Mouse (Mus musculus): Measurements from ENCODE around the gene Ncam1. TPM values are rescaled to one million over a fixed set of nuclear protein-coding genes. Genes with fewer than 3 reads are reported as not detected.

Ncam1 gene
- polyA plus RNA-seq, 1 experiment from 2014 or later = 446 TPM

DNA sequence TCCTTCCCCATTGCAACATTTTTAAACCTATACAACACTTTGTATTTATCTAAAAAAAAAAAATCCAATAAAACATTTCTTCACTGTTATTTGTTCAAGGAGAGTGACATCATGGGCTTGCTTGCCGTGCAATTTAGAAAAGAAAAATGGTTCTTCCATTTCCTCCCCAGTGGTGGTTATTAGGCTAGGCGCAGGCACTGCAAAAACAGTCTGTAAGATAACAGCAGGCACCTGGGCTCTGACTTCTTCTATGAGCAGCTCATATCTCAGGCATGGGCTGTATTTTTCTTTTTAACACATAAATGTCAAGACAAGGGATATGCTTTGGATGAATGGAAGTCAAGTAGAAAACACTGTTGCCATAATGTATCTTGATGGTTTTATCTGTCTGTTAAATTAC, 192.0 kb downstream of the Ncam1 start:
- H3K4me1 ChIP-seq (replicated peaks) = peaks cover 55% of the 10 kb centered on the region
- H3K4me3 ChIP-seq = no peak overlapping the region
- no peak overlapping the region for H3K9ac ChIP-seq

DNA sequence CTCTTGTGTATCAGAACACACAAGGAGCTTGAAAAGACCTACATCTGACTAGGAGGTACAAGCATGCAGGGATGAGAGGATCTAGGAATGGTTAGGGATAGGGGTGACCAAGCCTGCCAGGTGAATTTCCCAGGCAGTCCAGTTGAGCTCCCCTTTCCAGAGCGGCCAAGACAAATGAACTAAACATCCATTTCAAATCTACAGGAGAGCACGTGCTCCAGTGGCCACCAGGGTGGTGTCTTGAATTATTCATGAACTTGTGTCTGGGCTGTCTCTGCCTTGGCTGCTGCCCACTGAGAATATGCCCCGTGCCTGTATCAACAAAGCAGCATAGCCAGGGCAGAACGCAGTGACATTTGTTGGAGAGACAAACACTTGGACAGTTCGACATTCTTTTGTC, 192.4 kb downstream of the Ncam1 start:
- peak overlapping the region; percentile 31 for H3K4me2 ChIP-seq
- H3K9ac ChIP-seq = peak overlapping the region; percentile 39; the same call in 1 of the 2 replicates
- ATAC-seq (ENCODE audit: low FRiP score) = peak; percentile 81
- no peak overlapping the region for H3K4me3 ChIP-seq
- H3K36me3 ChIP-seq = 0 out of 2 replicates have a peak, but pooled peaks cover 6% of the 10 kb centered on the region
- WGBS = 7% methylated on average over 5 of the region's 5 CpGs
- peaks cover 59% of the 10 kb centered on the region for H3K4me1 ChIP-seq (replicated peaks)
- H3K27ac ChIP-seq = peak overlapping the region; percentile 87
- no peaks in the 10 kb centered on the region for H3K27me3 ChIP-seq
- H3K9me3 ChIP-seq = no peaks in the 10 kb centered on the region

More for the DNA sequence above, 192.0 kb downstream of the Ncam1 start:
- 0 out of 2 replicates have a peak, but pooled peaks cover 6% of the 10 kb centered on the region for H3K36me3 ChIP-seq
- peak overlapping the region; percentile 31 for H3K4me2 ChIP-seq
- peak overlapping the region; percentile 87 for H3K27ac ChIP-seq
- peak; percentile 33; the same call in 1 of the 2 replicates for ATAC-seq (ENCODE audit: low FRiP score)
- H3K27me3 ChIP-seq = no peaks in the 10 kb centered on the region
- no peaks in the 10 kb centered on the region for H3K9me3 ChIP-seq
- 8% methylated on average over 2 of the region's 2 CpGs for WGBS

DNA sequence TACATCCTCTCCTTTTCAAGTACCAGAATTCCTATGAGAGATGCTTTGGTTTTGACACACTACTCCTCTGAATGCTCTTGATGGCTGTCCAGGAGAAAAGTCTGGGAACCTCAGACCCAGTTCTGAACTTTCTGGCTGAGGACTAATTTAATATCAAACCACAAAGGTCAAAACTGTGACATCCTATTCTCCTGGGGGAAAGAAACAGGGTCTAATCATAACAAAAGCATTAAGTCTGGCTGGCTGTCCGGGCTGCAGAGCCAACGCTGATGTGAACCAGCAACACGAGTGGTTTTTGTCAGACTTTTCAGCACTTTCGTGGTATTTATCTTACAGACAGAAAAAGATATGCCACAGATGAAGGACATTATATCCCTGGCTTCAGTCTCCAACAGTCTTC, 192.9 kb downstream of the Ncam1 start:
- Histone ChIP-seq H3K27me3 (no peaks in the 10 kb centered on the region), H3K9me3 (no peaks in the 10 kb centered on the region), H3K27ac (peak overlapping the region; percentile 87), H3K9ac (peak overlapping the region; percentile 39; the same call in 1 of the 2 replicates), H3K4me1 (replicated peaks) (peaks cover 62% of the 10 kb centered on the region), H3K36me3 (0 out of 2 replicates have a peak, but pooled peaks cover 6% of the 10 kb centered on the region), H3K4me2 (no peak overlapping the region), H3K4me3 (no peak overlapping the region)
- no peak for ATAC-seq (ENCODE audit: low FRiP score)
- WGBS = 52% methylated on average over 4 of the region's 4 CpGs

DNA sequence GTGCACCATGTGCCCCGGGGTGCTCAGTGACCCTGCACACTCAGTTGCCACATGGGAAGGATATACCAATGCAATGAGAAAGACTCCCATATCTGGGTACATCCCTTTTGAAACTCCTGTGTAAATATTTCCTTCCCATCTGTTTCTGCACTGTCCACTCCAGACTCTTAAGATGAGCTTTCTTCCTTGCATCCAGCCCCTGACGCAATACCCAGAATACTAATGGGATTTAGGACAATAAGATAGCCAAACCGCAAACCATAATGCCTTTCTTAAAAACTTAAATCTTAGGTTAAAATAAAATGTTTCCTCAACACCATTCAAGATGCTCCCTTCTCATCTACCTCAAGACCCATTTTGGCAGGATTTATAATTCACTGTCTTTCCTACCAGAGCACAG, 193.4 kb downstream of the Ncam1 start:
- no peak overlapping the region for H3K4me2 ChIP-seq
- H3K27ac ChIP-seq = peak overlapping the region; percentile 87; the same call in 1 of the 2 replicates
- no peaks in the 10 kb centered on the region for H3K9me3 ChIP-seq
- no peak overlapping the region for H3K9ac ChIP-seq
- WGBS = 87% methylated on average over 3 of the region's 3 CpGs
- no peak for ATAC-seq (ENCODE audit: low FRiP score)
- no peak overlapping the region for H3K4me3 ChIP-seq
- H3K4me1 ChIP-seq (replicated peaks) = peaks cover 62% of the 10 kb centered on the region
- 0 out of 2 replicates have a peak, but pooled peaks cover 6% of the 10 kb centered on the region for H3K36me3 ChIP-seq
- no peaks in the 10 kb centered on the region for H3K27me3 ChIP-seq

DNA sequence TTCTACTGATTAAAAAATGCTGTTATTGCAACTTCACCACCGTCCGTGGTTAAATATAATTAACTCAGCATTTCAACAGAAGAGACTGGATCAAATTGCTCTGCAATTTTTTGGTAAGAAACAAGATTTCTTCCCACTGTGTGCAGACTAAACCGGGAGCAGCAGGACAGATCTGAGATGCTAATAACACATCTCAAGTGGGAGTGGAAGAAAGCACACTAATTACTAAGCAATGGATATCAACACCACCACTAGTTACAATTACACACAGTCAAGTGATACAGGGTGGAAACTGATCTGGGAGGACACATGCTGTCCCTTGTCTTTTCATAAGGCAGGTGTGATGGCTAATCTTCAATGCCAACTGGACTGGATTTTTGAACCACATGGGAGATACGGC, 197.5 kb downstream of the Ncam1 start:
- no peak for ATAC-seq (ENCODE audit: low FRiP score)
- WGBS = 73% methylated on average over 4 of the region's 4 CpGs
- H3K27me3 ChIP-seq = no peaks in the 10 kb centered on the region
- H3K9me3 ChIP-seq = no peaks in the 10 kb centered on the region
- 0 out of 2 replicates have a peak, but pooled peaks cover 6% of the 10 kb centered on the region for H3K36me3 ChIP-seq
- H3K4me3 ChIP-seq = no peak overlapping the region
- peak overlapping the region; percentile 20; the same call in 1 of the 2 replicates for H3K27ac ChIP-seq
- no peak overlapping the region for H3K4me2 ChIP-seq
- no peak overlapping the region for H3K9ac ChIP-seq
- H3K4me1 ChIP-seq (replicated peaks) = peaks cover 39% of the 10 kb centered on the region

DNA sequence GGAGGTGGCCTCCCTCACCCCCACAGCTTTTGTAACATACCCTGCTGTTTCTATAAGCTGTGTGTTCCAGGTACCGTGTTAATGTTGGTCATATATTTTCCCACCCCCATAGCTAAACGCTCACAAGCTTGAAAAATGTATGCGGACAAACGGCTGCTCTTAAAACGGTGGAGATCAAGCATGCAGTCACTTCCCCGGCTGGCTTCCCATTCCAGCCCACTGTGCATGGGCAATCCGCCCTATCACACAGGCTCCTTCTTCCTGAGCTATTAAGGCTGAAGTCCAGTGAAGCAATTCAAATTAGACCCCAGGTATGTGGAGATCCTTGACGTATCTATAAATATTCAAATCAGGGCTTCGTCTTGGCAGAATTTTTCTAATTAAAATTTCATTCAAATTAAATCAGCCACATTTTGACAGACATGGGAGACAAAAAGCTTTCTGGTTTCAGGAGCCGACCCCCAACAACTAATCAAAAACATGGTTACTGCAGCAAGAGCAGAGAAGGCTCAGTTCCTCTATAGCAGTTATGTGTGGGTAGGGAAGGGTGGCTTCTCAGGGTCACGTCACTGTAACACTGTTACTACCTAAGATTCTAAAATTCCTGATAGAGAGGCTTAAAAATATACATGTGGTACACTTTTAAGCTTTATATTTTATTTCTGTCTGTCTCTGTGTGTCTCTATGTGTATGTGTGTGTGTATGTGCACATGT, 202.9 kb downstream of the Ncam1 start:
- peak; percentile 78 for ATAC-seq (ENCODE audit: low FRiP score)
- no peak overlapping the region for H3K4me3 ChIP-seq
- no peaks in the 10 kb centered on the region for H3K27me3 ChIP-seq
- 25% methylated on average over 11 of the region's 11 CpGs for WGBS
- H3K27ac ChIP-seq = peak overlapping the region; percentile 88
- peaks cover 64% of the 10 kb centered on the region for H3K4me1 ChIP-seq (replicated peaks)
- no peaks in the 10 kb centered on the region for H3K36me3 ChIP-seq
- H3K9ac ChIP-seq = peak overlapping the region; percentile 64
- no peaks in the 10 kb centered on the region for H3K9me3 ChIP-seq
- peak overlapping the region; percentile 17 for H3K4me2 ChIP-seq

DNA sequence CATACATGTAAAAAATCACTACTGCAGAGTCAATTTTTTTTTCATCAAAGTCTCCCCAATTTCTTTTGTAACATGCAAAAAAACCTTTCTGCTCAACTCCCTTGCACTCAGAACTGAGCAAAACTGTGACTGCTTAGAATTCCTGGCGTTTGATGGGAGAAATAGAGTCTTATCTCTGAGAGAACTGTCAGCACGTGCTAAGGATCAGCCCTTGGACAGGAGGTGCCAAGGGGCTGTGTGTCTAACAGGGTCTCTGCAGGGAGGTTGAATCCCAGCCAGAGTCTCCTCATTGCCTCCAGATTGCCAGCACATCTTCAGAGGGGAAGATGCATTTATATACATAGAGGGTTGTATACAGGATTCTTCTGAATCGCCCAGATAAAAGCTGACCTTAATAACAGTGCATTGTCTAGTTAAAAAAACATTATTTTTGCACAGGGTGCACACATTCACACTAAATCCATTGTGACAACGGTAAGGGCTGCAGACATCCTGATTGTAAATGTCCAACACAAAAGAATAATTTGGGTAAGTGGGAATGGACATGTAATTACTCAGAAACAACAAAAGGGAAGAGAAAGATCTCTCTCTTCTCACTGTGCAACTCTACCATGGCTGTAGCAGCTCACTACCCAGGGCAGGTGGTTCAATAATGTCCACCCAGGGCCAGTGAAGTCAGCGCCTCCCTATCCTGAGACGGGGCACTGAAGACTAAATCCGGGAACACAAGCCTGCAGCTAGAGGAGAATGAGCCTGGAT, 203.7 kb downstream of the Ncam1 start:
- 23% methylated on average over 7 of the region's 7 CpGs for WGBS
- no peaks in the 10 kb centered on the region for H3K36me3 ChIP-seq
- no peaks in the 10 kb centered on the region for H3K27me3 ChIP-seq
- H3K4me1 ChIP-seq (replicated peaks) = peaks cover 72% of the 10 kb centered on the region
- H3K4me3 ChIP-seq = no peak overlapping the region
- peak; percentile 43 for ATAC-seq (ENCODE audit: low FRiP score)
- peak overlapping the region; percentile 64 for H3K9ac ChIP-seq
- H3K4me2 ChIP-seq = peak overlapping the region; percentile 17
- peak overlapping the region; percentile 88 for H3K27ac ChIP-seq
- no peaks in the 10 kb centered on the region for H3K9me3 ChIP-seq

DNA sequence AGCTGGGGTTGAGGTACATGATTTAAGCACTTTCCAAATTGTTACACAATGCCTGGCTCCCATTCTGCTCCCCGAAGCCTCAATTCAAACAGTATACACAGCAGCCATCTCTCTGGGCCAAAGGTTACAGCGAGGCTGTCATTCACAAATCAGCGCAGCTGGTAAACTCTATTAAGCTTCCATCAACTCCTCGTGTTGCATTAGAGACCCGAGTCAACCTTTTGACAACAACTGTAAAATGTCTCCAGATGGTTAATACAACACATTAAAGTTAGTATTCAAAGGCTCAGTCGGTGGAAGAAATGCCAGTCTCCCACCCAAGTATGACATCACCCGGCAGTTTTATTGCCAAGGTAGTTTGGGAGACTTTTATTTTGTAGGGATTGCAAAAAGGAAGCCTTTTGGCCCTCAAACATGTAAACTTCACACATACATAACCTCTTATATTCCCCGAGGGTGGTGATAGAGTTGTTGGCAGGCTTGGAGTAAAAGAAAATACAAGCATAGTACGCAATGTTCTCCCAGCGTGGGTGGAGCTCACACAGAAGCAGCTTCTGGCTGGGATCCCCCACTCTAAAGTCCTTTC, 204.7 kb downstream of the Ncam1 start:
- no peak for ATAC-seq (ENCODE audit: low FRiP score)
- no peak overlapping the region for H3K4me2 ChIP-seq
- 40% methylated on average over 10 of the region's 10 CpGs for WGBS
- peaks cover 79% of the 10 kb centered on the region for H3K4me1 ChIP-seq (replicated peaks)
- H3K9ac ChIP-seq = no peak overlapping the region
- H3K36me3 ChIP-seq = no peaks in the 10 kb centered on the region
- H3K9me3 ChIP-seq = no peaks in the 10 kb centered on the region
- H3K4me3 ChIP-seq = no peak overlapping the region
- H3K27ac ChIP-seq = peak overlapping the region; percentile 56
- no peaks in the 10 kb centered on the region for H3K27me3 ChIP-seq

DNA sequence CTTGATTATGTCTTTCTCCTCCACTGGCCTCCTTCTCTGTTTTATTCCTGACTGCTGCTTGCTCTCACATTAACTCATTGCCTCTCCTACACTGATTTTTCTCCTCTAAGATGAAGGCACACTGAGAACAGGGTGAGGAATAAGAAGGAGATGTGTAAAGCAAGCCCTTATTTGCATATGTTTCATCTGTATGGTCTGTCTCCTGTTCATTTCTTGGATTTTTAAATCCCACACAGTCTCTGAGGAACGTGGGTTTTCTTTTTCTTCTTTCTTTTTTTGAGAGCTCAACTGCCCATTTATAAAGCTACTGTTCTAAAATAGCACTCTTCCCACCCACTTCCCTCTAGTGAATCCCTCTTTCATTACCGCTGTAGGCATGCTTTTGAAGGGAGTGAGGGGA, 206.7 kb downstream of the Ncam1 start:
- no peak for ATAC-seq (ENCODE audit: low FRiP score)

DNA sequence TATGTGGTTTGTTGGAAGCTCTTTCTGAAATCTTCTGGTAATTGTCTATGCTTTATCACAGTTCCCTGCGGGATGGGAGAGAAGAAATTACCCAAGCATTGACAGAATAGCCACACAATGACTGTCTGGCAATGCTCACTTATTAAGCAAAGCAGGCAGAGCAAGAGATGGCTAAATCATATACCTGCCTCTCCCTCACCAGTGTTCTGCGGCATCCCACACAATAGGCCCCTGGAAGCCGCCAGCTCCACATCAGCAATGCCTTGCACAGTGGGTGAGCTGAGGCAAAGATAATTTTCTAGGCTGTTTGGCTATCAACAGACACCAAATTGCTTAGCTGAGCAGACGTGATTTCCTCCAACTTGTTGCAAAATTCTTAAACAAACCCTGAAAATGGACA, 208.5 kb downstream of the Ncam1 start:
- H3K27ac ChIP-seq = peak overlapping the region; percentile 75
- H3K4me3 ChIP-seq = no peak overlapping the region
- H3K9ac ChIP-seq = 0 out of 2 replicates have a peak overlapping the region, but pooled peaks have one; percentile 10
- WGBS = 28% methylated on average over 4 of the region's 4 CpGs
- H3K27me3 ChIP-seq = no peaks in the 10 kb centered on the region
- no peaks in the 10 kb centered on the region for H3K36me3 ChIP-seq
- peaks cover 66% of the 10 kb centered on the region for H3K4me1 ChIP-seq (replicated peaks)
- ATAC-seq (ENCODE audit: low FRiP score) = no peak
- no peak overlapping the region for H3K4me2 ChIP-seq
- no peaks in the 10 kb centered on the region for H3K9me3 ChIP-seq

More for the DNA sequence above, 206.7 kb downstream of the Ncam1 start:
- no peaks in the 10 kb centered on the region for H3K9me3 ChIP-seq
- H3K4me2 ChIP-seq = no peak overlapping the region
- peak overlapping the region; percentile 27 for H3K27ac ChIP-seq
- peaks cover 78% of the 10 kb centered on the region for H3K4me1 ChIP-seq (replicated peaks)
- 37% methylated on average over 2 of the region's 2 CpGs for WGBS
- H3K27me3 ChIP-seq = no peaks in the 10 kb centered on the region
- no peak overlapping the region for H3K9ac ChIP-seq
- no peaks in the 10 kb centered on the region for H3K36me3 ChIP-seq
- no peak overlapping the region for H3K4me3 ChIP-seq

DNA sequence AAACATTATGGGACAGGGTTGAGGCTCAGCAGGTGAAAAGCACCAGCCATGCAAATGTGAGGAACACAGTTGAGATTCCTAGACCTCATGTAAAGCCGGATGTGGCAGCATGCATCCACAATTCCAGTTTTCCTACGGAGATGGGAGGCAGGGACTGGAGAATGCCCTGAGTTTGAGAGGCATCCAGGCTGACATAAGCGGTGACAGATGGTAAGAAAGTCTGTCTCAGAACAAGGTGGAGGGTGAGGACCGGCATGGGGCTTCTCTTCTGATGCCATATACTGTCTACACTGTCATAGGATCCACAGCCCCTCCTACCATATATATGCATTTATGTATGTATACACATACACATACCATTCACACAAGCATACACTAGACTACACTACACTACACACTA, 221.6 kb downstream of the Ncam1 start:
- H3K9me3 ChIP-seq = no peaks in the 10 kb centered on the region
- no peaks in the 10 kb centered on the region for H3K27me3 ChIP-seq
- 89% methylated on average over 4 of the region's 4 CpGs for WGBS
- no peaks in the 10 kb centered on the region for H3K36me3 ChIP-seq
- peaks cover 26% of the 10 kb centered on the region for H3K4me1 ChIP-seq (replicated peaks)
- H3K4me2 ChIP-seq = no peak overlapping the region
- H3K4me3 ChIP-seq = no peak overlapping the region
- H3K27ac ChIP-seq = no peak overlapping the region
- no peak for ATAC-seq (ENCODE audit: low FRiP score)
- no peak overlapping the region for H3K9ac ChIP-seq

Measured in hindbrain, embryonic 13.5 days (tissue).